Mouse (Mus musculus): Measurements from ENCODE around the gene Cend1.
A peak's percentile ranks its signal among the peaks of the same experiment; 100 is the strongest.
"Not testable (repeated sequence)": the region's sequence is repeated elsewhere in the genome, so short reads cannot be mapped to it uniquely, and the experiment has no call there.

Cend1 gene

DNA sequence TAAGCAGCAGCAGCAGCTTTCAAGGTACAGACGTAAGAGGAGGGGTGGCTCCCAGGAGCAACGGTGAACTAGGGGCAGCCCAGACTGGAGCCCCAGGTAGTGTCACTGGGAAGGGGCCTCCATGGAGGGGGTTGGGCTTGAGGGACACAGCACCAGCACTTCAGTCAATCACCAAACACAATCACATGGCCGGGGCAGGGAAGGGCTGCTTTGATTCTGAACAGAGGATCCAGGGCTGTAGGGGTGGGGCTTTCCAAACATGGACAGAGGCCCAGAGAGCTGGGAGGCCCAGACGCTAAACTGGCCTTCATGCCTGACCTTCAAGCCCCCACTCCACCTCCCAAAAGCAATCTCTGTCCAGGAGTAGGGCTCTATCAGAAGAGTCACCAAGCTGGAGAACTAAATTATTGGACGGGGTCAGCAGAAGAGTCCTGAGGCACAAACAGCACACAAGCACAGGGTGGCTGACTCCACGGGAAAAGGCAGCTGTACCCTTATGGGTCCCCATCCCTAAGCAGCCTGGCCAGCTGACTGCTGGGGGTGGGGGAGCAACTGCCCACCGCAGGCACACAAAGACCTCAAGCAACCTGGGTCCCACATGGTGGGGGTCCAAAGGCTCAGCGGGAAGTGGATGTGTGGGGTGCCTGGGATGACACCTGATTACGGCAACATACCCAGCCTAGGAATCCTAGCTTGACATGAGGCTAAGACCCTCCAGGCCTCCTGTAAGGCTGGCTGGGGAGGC lies 721 bp upstream of the Cend1 start:
- no peak for DNase-seq

DNA sequence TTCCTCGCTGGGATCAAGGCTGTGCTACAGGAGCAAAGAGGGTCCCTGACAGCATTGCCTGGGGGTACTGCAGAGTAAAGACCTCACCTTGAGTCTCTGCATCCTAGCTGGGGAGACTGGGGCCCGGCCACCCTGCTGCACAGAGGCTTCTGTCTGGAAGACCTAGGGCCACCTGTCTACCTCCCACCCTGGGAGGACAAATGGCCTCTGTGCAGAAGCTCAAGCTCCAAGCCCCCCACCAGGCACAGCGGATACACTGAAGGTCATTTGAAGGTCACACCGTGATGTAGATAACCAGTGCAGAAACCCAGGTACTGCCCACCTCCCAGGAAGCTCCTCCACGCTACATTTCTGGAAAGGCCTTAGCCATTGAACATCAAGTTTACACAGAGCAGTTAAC lies 590 bp downstream of the Cend1 start:
- no peak for DNase-seq

DNA sequence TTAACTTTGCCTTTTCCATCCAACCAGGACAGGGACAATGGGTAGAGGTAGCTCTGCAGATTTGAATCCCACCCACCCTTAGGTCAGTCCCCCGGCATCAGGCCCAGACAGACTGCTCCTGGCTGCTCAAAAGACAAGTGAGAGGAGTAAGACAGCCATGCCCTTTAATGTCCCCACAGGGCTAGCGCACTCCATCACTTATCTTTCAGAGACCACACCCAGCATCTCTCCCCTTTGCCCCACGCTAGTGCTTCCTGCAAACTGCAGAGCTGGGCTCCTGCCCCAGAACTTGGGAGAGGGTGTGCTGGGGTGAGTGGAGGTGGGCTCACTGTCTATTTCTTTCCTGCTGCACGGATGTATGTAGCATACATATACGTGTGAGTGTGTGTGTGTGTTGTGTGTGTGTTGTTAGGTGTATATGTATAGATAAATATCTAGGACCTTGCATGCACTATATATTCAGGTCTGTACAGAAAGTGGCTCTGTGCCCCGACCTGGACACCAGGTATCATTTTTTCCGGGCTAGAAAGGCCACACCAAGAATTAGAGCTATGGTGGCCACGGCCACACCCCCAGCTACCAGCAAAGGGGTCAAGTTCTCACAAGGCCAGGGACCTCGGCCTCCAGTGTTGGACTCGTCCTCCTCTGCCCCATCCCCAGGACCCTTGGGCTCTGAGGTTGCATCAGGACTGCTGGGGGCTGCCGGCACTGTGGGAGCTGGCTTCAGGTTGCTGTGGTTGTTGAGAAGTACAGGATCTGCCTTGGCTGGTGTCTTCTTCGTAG lies 2.2 kb downstream of the Cend1 start:
- DNase-seq, result no peak

DNA sequence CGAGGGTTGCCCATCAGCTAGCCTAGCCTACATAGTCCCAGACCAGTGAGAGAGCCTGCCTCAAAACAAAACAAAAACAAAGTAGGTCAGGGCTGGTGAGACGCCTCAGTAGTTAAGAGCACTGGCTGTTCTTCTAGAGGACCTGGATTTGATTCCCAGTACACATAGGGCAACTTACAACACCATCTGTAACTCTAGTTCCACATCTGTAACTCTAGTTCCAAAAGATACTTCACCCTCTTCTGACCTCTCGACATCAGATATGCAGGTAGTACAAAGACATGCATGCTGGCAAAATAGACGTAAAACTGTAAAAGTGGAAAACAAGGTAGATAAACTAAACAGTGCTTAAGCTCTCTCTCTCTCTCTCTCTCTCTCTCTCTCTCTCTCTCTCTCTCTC lies 5.5 kb downstream of the Cend1 start:
- no peak for DNase-seq

DNA sequence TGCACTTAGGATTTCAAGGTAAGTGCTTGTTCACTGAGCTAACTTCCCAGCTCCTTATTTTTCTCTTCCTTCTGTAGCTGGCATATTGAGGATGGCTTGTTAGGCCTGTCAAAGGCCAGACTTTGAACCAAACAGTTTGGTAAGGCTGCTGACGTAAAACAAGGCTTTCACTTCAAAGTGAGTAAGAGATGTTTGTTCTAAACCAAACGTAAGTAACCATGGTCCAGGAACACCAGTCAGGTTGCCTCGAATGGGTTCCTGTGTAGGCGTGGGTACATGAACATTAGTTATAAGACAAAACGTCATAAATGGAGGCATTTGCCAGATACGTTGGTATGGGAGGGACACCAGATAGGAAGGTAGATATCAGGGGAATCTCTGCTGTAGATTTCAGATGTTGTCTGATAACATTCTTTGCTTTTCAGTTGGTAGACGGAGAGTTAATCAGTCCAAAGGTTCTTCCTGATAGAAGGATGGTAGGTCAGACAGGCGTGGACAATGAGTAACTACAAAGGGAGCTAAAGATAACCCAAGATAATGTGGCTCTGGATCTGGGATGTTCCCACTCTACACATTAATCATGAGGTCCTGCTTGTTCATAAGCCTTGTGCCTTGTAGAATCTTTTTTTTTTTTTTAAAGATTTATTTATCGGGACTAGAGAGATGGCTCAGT lies 9.1 kb downstream of the Cend1 start:
- DNase-seq, result no peak

DNA sequence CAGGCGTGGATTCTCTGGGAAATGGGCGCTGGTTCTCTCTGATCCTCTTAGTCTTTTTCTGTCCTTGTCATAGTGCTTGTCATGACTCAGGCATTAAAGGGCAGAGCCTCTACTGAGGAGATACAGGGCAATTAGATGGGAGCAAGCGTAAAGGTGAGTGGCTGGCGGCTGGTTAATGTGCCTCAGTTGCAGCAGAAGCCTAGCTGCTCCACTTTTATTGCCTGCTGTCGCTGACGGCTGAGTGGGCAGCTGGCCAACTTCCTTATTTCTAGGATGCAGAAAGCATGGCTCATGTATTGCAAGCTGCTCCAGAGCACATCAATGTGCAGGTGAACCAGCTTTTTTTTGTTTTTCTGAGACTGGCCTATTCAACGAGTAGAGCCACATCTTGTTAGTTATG lies 10.3 kb downstream of the Cend1 start:
- peak in 1 of 2 experiments; percentile 75 for DNase-seq

DNA sequence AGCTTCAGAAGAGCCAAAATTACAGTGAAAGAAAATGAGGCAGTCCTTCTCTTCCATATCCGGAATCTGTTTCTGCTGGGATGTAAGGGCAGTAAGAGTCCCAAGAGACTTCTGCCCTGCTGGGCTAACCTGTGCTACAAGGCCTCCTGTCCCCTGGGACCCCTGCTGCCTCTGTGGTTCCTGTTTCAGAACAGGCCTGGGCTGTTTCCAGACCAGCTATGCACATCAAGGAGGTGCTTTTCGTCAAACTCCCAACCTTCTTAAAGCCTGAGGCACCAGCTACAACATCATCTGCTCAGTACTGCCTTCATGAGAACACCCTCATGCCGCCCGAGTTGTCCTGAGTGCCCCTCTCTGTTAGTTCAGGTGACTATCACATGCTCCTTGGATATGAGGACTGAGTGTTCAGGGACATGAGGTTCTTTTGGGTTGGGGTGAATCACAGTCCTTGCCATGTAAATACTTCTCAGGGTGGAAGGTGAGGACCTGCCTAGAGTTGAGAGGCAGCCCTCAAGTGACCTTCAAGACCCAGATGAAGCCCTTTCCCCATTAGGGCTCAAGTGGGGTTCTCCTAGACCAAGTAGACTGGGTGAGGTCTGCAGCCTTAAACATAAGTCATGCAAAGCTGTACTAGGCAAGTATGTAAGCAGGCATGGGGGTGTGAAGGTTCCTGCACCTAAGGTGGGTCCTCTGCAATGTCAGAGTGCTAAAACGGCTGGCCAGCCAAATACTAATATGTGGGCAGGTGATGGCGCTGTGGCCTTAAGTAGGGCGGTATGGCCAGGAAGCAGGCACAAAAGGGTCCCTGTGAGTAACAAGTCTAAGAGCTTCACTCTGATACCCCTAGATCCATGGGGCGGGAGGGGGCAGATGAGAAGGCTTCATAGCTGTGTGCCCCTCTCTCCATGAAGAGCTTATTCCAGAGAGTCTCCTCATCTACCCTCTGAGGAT lies 11.3 kb downstream of the Cend1 start:
- no peak for DNase-seq

DNA sequence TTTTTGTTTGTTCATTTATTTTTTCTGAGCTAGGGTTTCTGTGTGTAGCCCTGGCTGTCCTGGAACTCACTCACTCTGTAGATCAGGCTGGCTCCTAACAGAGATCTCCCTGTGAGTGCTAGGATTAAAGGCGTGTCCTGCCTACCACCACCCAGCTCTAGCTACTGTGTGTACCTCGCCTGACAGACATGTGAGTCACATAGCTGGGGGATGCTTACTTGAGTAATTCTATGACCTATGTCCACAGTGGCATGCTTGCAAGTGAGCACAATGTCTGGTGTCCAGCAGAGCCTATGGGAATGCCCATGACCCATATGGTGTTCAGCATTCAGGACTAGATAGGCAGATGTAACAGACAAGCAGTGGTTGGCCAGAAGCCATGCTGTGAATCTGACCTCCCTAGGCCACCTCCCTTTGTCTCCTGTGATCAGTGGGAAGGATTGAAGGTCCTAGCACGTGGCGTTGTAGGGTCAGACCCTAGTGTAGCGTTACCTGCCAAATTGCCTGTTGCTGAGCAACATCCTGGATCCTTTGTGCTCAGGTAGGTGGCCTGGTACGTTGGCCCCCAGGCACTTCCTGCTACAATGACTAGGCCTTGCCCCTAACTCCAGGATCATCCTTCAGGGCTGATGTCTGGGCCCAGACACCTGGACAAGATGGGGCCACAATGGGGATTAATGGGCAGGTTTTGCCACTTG lies 13.0 kb downstream of the Cend1 start:
- DNase-seq, result no peak

DNA sequence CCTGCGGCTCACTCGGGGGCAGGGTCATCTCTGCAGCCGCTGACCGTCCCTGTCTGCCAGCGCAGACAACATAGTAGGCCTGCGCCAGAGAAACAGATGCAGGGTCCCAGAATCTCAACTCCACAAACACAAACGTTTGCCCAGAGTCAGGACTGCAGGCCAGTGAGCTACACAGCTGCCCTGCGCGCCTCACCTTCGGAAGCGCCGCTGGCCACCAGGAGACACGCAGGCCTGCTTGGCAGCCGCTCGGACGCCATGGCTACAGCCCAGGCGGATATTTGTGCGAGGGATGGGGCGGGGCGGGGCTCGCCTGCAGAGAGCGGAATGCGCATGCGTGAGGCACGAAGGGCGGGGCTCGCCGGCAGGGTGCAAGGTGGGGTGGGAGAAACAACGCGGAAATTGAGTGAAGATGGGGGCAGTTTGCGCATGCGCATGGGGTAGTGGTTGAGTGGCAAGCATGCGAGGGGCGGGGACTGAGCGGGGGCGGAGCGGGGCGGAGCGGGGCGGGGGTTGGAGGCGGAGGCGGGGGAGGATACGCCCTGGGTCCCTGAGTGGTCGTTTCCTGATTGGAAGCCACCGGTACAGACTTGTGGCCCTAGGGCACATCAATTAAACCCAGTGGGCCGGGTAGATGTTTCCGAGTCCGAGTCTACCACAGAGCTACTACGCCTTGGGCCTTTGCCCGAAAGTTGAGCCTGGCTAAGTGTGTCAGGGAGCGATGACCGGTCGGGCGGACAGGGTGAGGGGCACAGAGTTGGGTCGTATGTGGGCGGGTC lies 15.3 kb downstream of the Cend1 start, which contains the start of gene Gatd1:
Gene Gatd1 (minus strand): TSS at position 328 of the 776 bp plus-strand sequence.
- DNase-seq, result peak; percentile 100

DNA sequence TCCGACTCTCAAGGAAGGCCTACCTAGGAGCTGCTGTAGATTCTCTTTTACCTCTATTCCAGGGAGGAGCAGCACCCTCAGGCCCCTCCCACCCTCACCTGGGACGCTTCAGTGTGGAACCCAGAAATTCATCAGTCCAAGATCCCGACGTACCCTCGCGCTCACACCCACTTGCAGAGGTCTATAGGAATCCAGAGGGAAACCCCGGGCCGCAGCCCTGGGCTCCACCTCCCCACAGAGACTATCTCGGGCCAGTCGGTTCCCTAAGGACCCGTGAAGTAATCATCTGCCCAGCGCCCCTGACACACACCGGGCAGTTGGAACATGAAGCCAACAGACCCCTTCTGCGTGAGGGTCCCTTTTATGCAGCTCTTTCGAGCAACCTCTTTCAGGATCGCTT lies 16.0 kb downstream of the Cend1 start:
- DNase-seq, result no peak

DNA sequence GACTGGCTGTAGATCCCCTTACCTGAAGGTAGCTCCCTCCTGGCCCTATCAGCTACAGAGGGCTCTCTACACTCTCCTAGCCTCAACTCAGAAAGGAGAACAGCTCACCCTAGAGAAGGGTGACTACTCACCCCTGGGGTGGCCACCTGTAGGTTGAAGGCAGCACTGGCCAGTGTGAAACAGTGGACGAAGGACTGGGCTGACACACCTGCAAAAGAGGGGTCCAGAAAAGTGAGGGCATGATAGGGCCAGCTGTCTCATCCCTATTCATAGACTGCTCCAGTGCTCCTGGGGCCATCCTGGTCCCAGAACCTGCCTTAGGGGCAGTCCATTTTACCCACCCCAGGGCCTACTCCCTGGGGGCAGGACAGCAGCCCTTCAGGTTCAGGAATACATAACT lies 17.6 kb downstream of the Cend1 start:
- DNase-seq, result no peak

DNA sequence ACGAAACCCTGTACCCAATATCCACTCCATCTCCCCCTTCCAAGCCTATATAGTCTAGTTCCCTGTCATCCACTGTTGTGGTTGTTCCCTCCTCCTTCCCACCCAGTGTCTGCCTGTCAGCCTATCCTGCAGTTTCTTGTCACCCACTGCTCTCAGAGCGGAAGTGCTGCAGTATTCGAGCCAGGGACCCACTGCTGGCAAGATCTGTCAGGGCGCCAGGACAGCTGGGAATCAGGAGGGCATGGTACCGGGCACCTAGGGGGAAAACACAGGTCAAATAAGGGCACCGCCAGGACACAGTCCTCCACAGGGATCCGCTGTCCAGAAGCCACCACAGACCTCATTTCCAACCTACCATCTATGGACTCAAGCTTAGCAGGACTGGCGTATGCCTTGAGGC lies 18.7 kb downstream of the Cend1 start:
- DNase-seq, result no peak

DNA sequence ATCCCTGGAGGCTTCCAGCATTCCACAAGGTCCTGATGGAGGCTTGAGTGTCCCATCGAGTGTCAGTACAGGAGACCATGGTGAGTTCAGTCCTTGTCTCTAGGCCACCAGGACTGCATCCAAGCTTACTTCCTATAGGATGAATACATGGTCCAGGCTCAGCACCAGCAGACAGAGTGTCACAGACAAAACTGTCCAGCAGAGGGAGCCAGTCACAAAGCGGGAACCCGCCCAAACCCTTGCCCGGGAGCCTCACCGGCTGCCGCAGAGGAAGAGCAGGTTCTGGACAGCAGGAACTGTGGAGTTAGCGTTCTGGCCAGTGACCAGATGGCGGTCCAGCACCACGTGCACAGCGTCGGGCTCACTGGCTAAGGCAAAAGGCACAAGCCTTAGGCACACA lies 20.5 kb downstream of the Cend1 start:
- peak; percentile 89 to 93 for DNase-seq

DNA sequence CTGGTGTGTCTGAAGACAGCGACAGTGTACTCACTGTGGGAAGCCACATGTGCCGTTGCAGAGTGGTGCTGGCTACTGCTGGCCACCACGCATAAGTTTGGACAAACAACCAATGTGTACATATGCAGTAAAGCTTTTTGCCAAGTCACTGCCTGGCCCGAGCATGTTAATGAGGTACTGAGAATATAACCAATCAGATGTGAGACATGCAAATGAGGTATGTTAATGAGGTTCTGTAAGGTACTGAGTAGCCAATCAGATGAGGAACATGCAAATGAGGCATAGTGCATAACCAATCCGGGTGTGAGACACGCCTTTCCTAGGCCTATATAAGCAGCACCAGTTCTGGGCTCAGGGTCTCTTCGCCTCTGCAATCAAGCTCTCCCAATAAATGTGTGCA lies 21.6 kb downstream of the Cend1 start:
- not testable (repeated sequence) for DNase-seq

DNA sequence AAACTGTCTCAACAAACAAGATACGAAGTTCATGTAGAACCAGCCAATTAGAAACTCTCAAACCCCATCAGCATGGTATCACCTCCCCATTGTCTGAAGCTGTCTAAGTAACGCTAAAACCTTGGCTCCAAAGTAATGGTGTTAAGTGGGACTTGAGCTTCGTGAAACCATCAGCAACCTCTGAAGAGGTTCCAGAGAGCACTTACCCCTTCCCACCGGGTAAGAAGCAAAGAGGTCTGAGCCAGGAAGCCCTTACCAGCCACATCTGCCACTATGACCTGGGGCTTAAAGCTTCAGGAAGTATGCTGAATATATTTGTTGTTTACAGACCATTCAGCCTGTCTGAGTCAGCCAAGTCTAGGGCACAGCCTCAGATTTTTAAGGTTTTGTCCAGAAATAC lies 23.8 kb downstream of the Cend1 start:
- no peak for DNase-seq

DNA sequence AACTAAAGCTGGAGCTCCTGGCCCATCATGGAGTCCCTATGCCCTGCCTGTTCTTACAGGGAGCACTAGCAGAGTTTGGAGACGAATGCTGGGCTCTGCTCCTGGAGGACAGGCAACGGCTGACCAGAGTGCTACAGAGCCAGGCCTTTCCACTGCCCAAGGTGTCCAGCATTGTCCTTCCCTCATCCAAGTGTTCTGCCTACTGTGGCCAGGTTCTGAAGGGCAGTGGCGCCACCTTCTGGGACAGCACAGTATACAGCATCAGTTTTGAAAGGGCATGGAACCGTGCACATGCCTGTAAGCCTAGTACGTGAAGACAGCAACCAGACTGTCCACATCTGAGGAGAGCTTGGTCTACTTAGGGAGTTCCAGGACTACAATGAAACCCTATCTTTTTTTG lies 26.0 kb downstream of the Cend1 start:
- peak; percentile 68 to 79 for DNase-seq

DNA sequence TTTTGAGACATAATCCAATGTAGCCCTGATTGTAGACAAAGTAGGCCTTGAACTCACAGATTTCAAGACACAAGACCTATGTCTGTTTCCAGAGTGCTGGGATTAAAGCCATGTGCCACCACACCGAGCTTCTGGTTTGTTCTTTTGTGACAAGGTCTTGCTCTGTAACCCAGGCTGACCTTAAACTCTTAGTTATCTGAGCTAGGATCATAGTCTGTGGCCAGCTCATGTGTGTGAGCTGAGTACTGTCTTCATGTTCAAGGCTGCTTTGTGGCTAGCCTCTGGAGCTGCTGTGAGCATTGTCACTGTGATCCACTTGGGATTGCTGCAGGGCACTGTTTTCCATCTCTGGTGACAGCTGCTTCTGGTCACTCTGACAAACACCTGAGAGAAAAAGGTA lies 33.9 kb downstream of the Cend1 start:
- no peak for DNase-seq

DNA sequence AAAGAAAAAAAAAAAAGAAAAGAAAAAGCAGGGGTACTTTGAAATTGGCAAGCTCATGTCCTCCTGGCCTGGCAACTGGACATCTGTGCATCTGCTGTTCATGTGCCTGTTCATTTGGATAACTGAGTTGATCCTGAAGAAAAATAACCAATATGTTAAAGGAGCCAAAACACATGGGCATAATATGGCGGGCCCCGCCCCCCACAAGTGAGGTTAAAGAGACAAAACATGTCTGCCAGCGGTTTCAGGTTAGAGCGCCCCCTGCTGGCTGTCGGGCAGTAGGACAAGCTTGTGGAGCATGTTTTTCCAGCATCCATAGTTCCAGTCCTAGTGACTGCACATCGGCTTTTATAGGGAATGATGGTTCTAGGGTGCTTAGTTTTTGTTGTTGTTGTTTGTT lies 34.5 kb downstream of the Cend1 start:
- DNase-seq, result peak; percentile 75 to 81

DNA sequence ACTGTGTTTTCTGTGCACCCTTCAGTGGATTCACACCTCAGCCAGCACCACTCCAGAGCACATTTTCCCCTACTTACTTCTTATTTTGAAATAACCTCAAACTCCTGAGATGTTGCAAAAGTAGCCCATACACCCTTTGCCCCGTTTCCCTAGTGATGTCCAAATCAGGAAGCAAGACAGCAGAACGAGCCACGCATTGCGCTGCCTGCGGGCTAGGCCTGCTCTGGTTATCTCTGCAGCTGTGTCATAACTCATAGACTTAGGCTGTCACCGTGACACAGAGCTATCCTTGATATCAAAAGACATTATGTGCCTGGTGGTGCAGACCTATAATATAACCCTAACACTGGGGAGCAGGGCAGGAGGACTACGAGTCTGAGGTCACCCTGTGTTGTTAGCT lies 35.1 kb downstream of the Cend1 start:
- no peak for DNase-seq

DNA sequence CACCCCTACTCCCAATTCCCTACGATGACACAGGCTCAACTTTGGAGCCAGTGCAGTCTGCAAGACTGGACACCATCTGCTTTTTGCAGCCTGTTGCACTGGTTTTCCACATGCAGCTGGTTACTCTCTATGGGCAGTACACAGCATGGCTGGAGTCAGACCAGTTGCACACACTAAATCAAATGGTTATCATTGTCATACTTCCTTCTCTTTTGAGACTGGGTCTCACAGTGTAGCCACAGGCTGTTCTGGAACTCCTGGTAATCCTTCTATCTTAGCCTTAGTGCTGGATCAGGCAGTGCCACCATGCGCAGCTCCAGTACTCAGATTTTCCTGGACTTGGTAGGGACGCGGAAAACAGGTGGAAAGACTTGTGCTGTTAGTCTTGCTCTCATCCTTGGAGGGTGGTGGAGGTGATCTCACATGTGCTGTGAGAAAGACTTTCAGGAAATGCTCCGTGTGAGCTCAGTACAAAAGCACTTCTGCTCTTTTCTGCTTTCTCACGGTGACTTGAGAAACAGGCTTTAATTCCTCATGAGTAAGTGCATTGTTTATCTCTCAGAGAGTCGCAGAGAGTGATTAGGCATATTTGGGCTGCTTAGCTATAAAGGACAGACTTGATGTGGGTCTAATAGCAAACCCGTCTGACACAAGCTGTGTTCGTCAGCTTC lies 36.6 kb downstream of the Cend1 start:
- no peak for DNase-seq

All from kidney, postnatal 25 days (tissue).